Mouse (Mus musculus): ENCODE results near the gene Tnip1. TPM values are rescaled to one million over a fixed set of nuclear protein-coding genes. Genes with fewer than 3 reads are reported as not detected.
"Not testable (repeated sequence)": the region's sequence is repeated elsewhere in the genome, so short reads cannot be mapped to it uniquely, and the experiment has no call there.

Gene Tnip1
- total RNA-seq, 2 experiments from 2014 or later, result 26.7 to 28.3 TPM

DNA sequence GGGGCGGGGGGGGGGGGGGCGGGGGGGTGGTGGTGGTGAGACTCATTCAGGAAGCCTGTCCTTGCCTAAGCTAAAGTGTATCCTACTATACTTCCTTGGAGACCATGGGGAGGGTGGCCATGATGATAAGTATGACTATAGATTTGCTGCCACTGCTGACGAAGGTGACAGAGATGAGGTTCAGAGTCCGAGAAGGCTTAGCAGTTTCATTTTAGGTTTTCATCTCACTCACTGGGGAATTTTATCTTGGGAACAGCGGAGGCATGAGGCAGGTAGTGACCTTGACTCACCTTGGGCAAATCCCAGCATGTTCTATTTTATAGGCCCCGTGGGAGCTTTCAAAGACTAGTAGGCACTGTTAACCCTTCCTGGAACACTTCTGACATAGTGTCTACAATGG, 10.1 kb upstream of the Tnip1 start:
- ATAC-seq (ENCODE audit: poor library complexity, severe bottlenecking), result no peak

- peak; percentile 70 for ATAC-seq (ENCODE audit: poor library complexity, severe bottlenecking)
Observed at GRCm38 (mm10) chr11:54972049-54972723, 9.5 kb upstream of the Tnip1 start.

DNA sequence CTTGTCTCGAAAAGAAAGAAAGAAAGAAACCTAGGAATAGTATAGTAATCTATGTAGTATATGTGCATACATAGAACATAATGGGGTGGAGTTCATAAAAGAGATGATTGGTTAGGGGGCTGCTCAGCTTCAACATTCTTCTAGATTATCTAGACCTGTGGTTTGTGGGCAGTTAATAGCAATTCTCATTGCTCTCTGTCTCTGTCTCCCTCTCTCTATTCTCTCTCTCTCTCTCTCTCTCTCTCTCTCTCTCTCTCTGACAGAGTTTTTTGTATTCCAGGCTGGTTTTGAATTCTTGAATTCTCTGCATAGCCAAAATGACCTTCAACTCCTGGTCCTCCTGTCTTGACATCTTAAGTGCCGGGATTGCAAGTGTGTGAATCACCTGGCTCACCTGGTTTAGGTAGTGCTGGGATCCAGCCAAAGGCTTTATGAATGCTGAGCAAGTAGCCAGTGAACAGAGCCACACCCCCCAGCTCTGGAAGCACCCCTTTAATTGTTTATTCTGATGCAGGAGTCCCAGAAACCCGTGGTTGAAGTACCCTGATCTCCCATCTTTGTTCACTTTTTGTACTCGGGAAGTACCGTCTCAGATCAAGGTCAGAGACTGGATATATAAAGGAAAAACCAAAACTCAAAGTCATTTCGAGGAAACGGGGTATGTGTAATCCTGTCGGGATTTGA, 8.8 kb upstream of the Tnip1 start:
- no peak for ATAC-seq (ENCODE audit: poor library complexity, severe bottlenecking)

GRCm38 (mm10) chr11:54965234-54965633, 2.5 kb upstream of the Tnip1 start:
- ATAC-seq (ENCODE audit: poor library complexity, severe bottlenecking), result peak; percentile 75

DNA sequence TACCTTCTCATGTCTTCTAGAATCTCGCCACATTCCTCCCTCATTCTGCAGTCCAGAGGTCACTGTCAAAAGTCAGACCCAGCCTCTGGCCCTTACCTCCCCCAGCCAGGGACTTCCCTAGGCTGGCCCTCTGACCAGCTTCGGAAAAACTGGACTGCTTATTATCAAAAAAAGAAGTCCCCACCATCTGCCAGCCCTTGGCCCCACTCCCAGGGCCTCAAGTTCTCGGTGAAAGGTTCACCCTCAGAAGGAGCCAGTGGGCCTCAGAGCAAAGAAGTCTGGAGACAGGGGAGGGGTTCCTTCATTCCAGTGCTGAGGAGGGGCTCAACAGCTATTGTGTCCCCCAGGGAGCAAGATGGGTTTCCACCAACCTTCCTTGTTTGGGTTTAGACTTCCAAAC, 796 bp downstream of the Tnip1 start:
- ATAC-seq (ENCODE audit: poor library complexity, severe bottlenecking), result no peak

- ATAC-seq (ENCODE audit: poor library complexity, severe bottlenecking), result no peak
Observed at GRCm38 (mm10) chr11:54961164-54961850, 1.4 kb downstream of the Tnip1 start.

DNA sequence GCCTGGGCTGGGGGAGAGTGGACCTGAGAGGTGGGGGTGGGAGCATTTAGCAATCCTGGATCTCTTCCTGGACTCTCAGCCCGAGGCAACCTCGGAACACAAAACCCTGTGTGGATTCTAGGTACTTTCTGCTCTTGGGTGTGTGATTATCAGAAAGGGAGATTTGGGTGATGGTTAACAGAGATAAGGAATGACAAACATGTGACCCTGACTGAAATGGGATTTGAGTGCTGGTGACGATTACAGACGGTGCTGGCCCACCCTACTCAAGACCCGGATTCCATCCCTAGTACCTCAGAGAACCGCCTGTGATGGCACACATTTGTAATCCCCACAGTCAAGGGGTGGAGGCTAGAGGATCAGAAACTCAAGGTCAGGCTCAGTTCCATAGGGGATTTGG, 2.5 kb downstream of the Tnip1 start:
- ATAC-seq (ENCODE audit: poor library complexity, severe bottlenecking), result no peak

- no peak for ATAC-seq (ENCODE audit: poor library complexity, severe bottlenecking)
Observed at GRCm38 (mm10) chr11:54958571-54959073, 4.1 kb downstream of the Tnip1 start.

DNA sequence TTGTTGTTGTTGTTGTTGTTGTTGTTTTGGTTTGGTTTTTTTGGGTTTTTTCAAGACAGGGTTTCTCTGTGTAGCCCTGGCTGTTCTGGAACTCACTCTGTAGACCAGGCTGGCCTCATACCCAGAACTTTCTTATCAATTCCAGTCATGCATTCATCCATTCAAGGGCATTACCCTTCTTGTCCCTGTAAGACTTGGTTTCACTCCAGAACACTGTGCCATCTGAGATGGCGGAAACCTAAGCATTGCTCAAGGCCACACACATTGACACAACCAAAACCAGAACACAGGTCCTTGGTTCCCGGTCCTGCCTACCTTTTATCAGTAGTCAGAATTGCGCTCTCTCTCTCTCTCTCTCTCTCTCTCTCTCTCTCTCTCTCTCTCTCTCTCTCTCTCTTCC, 5.0 kb downstream of the Tnip1 start:
- not testable (repeated sequence) for ATAC-seq (ENCODE audit: poor library complexity, severe bottlenecking)

- ATAC-seq (ENCODE audit: poor library complexity, severe bottlenecking), result peak; percentile 55
Observed at GRCm38 (mm10) chr11:54956912-54957311, 5.8 kb downstream of the Tnip1 start.

DNA sequence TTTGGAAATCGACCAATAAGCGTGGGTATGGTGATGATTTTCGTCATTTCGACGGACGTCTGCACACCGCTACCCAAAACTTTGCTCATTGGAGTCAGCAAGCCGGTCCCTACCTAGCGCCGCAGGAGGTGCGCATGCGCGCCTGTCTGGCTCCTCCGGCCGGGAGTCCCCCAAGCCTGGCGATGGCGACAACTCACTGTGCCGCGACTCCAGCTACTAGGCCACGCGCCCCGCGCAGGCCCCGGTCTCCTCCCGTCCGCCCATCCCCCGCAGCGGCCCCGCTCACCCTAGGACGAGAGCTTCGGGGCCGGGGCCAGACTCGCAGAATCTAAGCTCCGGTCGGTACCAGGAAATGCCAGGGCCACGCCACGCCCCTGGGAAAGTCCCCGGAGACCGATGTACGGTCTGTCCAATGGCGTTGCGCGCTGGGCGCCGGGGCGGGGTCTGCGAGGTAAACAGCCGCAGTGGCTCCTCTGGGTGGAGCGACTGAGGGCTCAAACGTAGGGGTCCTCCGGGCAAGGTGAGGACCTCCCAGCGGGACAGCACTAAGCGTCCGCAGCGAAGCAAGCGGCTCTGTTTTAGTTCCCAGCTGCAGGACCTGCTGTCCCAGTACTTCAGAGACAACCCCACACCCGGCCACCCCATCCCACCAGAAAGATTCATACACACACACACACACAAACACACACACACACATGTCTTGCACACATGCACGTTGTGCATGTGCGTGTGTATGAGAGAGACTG, 6.8 kb downstream of the Tnip1 start:
- ATAC-seq (ENCODE audit: poor library complexity, severe bottlenecking), result peak; percentile 97

DNA sequence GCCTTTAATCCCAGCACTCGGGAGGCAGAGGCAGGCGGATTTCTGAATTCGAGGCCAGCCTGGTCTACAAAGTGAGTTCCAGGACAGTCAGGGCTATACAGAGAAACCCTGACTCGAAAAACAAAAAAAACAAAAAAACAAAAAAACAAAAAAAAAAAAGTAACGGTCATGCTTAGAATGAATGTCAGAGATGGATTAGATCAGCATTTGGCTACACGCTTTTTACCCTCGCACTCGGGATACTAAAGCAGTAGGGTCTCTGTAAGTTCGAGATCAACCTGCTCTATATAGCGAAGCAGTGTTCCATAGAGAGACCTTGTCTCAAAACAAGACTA, 7.3 kb downstream of the Tnip1 start:
- not testable (repeated sequence) for ATAC-seq (ENCODE audit: poor library complexity, severe bottlenecking)

DNA sequence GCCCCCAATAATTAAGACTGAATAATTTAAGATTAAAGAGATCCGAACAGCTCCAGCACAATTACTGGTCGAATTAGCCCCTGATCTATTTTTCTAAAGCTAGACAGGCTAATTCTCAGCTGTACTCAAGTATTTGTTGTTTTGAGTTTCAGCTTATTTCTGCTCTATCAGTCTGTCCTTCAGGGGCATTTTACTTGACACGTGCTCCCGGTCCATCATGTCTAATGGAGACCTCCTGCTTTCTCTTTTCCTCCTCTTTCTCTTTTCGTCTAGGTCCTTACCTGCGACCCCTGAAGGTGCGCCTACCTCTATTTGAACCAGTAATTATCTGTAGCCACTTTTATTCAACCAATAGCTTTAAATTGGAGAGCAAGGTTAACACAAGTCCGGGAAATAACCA, 8.0 kb downstream of the Tnip1 start:
- ATAC-seq (ENCODE audit: poor library complexity, severe bottlenecking), result no peak

DNA sequence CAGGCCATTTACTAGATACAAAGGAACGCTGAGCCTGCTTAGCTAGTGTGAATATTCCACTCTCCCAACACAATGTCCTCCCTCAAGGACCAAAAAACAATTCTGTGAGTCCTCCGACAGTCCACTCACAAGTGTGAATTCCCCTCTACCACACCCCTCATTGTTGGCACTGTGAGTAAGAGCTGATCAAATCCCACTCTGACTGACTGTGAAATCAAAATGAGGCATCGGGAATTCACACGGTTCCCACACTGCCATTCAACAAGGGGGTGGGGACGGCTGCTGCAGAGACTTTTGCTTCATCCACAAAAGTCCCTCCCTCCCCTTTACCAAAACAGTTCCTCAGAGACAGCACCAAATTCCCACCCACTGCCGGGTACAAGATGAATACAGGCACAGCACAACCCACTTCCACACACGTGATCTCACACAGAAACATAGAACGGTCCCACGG, 8.7 kb downstream of the Tnip1 start:
- ATAC-seq (ENCODE audit: poor library complexity, severe bottlenecking), result no peak

DNA sequence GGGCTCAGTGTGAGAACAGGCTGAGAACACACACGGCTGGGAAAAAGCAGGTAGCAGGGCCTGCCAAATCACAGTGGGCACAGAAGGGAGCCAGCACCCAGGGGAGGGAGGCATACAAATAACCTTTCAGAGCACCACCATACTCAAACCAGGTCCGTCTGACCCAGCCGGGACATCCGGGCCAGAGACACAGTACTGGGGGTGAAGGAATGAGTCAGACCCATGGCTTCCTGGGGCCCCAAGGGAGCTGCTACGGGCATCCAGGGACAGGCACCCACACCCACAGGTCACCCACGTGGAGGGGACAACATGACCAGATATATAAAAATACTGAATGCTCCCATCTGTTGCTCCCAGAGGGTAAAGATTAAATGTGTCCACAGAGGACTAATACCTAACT, 10.1 kb downstream of the Tnip1 start:
- ATAC-seq (ENCODE audit: poor library complexity, severe bottlenecking), result no peak

- no peak for ATAC-seq (ENCODE audit: poor library complexity, severe bottlenecking)
Observed at GRCm38 (mm10) chr11:54950684-54951083, 12.0 kb downstream of the Tnip1 start.

DNA sequence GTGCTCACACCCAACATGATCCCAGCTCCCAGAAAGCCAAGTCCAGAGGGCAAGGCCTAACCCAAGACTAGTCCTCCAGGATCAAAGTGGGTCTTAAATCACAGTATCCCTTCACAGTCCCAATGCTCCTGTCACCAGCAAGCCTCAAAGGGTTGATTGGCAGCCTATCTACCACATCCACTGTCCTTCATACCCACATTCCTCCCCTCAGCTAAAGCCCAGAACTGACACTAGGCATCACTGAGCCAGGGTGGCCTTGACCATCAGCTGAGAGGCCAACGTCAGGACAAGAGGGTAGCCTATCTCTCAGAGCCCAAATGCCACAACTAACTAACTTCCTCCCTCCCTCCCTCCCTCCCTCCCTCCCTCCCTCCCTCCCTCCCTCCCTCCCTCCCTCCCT, 13.0 kb downstream of the Tnip1 start:
- no peak for ATAC-seq (ENCODE audit: poor library complexity, severe bottlenecking)

DNA sequence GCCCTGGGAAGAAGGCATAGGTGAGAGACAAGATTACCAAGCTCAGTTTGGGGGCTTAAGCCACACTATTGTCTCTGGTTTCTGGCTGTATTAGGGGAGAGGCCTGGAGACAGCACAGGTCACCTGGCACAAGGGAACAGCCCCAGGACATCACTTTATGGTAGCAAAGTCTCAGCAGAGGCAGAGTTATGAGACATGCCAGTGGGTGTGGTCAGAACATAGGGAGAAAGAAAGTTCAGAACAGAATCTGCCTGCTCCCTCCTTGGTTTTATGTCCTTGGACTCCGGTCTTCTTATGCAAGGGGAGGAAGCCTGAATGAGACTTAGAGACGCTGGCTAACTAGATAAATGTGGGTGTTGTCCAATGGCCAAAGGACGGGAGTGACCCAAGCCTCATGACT, 18.0 kb downstream of the Tnip1 start:
- no peak for ATAC-seq (ENCODE audit: poor library complexity, severe bottlenecking)

DNA sequence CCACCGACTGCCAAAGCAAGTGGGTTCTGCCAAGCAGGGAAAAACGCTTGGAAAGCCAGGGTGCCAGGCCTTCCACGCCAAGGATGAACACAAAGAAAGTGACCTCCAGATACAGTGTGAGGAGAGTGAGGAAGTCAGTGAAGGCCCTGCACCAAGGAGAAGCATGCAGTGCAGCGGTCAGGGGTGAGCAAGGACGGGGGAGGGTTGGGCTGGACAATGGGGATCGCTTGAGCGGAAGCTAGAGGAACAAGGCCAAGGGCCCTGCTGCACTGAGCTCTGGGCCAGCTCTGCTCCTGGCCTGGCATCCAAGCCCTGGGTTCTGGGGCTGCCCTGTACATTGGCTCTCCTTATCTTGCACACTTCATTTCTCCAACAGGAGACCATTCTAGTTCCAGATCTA, 22.7 kb downstream of the Tnip1 start:
- ATAC-seq (ENCODE audit: poor library complexity, severe bottlenecking), result no peak

DNA sequence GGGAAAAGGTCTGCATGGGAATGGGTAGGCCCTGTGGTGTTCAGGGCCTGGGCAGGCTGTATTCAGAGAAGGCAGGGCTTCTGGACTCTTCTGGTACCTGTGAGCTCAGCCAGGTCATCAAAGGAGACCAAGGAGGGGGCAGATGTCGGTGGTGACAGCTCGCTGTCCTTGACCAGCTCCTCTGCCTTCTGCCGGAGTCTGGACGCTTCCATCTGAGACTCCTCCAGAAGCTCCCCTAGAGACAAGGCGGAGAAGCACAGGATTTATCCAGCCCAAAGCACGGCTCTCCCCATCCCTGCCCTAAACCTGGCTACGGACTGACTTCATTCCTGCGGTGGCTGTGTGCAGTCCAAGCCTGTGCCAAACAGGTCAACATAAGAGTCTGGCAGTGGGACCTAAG, 23.2 kb downstream of the Tnip1 start:
- no peak for ATAC-seq (ENCODE audit: poor library complexity, severe bottlenecking)

- no peak for ATAC-seq (ENCODE audit: poor library complexity, severe bottlenecking)
Observed at GRCm38 (mm10) chr11:54936771-54937140, 26.0 kb downstream of the Tnip1 start.

All from megakaryocyte, adult 5-6 weeks (primary cell).